Mouse (Mus musculus): ENCODE data around the gene Adap1.

GRCm38 (mm10) chr5:139248846-139249245 is 76.6 kb downstream of the Adap1 start:
- TF ChIP-seq POLR2A (IDR thresholded peaks at IDR 0.05; ENCODE audit: extremely low read depth, insufficient read depth, low read length), result no peak
- TF ChIP-seq CTCF (IDR thresholded peaks at IDR 0.05; ENCODE audit: extremely low read depth, insufficient read depth, low read length), result no peak
